In the genomic region with DNA sequence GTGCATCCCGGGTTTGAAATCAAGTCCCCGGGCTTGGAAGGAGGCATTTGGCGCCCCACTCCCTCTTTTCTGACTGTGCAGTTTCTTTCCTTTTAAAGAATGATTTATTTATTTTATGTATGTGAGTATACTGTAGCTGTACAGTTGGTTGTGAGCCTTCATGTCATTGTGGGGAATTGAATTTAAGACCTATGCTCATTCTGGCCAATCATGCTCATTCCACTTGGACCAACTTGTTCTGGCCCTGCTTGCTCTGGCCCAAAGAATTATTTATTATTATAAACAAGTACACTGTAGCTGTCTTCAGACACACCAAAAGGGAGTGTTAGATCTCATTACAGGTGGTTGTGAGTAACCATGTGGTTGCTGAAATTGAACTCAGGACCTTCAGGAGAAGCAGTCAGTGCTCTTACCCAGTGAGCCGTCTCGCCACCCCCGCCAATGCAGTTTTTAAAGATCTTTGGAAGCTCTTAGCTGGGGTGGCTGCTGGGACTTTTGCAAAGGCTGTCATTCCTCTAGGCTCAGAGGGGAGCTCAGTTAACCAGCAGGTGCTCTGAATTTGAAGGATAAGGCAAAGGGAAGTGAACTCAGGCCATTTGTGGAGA, we compare ENCODE assay signal across 45 mouse cellular contexts. TPM values are rescaled to one million over a fixed set of nuclear protein-coding genes. Genes with fewer than 3 reads are reported as not detected.
"Had no signal": no experiment of that assay in that cellular context is flagged by ENCODE, and none has a peak within 500 bp of the region (broad histone marks: within the 10 kb centered on the region; RNA-seq: fewer than 3 reads in every experiment).

No protein-coding gene starts in this region.

- H3K27me3 ChIP-seq: limb, embryonic 12.5 days; limb, embryonic 13.5 days; limb, embryonic 15.5 days; liver, embryonic 12.5 days; liver, embryonic 13.5 days; liver, embryonic 15.5 days; lung, embryonic 15.5 days; midbrain, embryonic 12.5 days; midbrain, embryonic 13.5 days; midbrain, embryonic 15.5 days; neural tube, embryonic 12.5 days had no signal

- ATAC-seq: liver, embryonic 12.5 days; liver, postnatal 0 days; lung, postnatal 0 days; midbrain, embryonic 13.5 days; midbrain, embryonic 15.5 days; midbrain, embryonic 16.5 days had no signal

- H3K36me3 ChIP-seq: limb, embryonic 10.5 days; limb, embryonic 12.5 days; limb, embryonic 13.5 days; limb, embryonic 15.5 days; liver, embryonic 12.5 days; liver, embryonic 13.5 days; liver, embryonic 15.5 days; lung, embryonic 15.5 days; midbrain, embryonic 10.5 days; midbrain, embryonic 12.5 days; midbrain, embryonic 13.5 days; midbrain, embryonic 15.5 days; neural tube, embryonic 12.5 days had no signal

- H3K4me3 ChIP-seq: limb, embryonic 10.5 days; limb, embryonic 12.5 days; limb, embryonic 13.5 days; limb, embryonic 15.5 days; liver, embryonic 12.5 days; liver, embryonic 13.5 days; liver, embryonic 15.5 days; lung, embryonic 15.5 days; megakaryocyte, embryonic 14.5 days; midbrain, embryonic 10.5 days; midbrain, embryonic 12.5 days; midbrain, embryonic 13.5 days; midbrain, embryonic 15.5 days; myocyte; neural tube, embryonic 12.5 days had no signal

- H3K4me2 ChIP-seq: limb, embryonic 12.5 days; limb, embryonic 13.5 days; limb, embryonic 15.5 days; liver, embryonic 11.5 days; liver, embryonic 12.5 days; liver, embryonic 13.5 days; liver, embryonic 15.5 days; lung, embryonic 14.5 days; lung, embryonic 15.5 days; midbrain, embryonic 11.5 days; midbrain, embryonic 12.5 days; midbrain, embryonic 13.5 days; midbrain, embryonic 15.5 days; neural tube, embryonic 12.5 days had no signal

- H3K4me1 ChIP-seq: limb, embryonic 10.5 days; limb, embryonic 12.5 days; limb, embryonic 13.5 days; limb, embryonic 15.5 days; liver, embryonic 12.5 days; liver, embryonic 13.5 days; liver, embryonic 15.5 days; lung, embryonic 15.5 days; midbrain, embryonic 10.5 days; midbrain, embryonic 12.5 days; midbrain, embryonic 13.5 days; midbrain, embryonic 15.5 days; neural tube, embryonic 12.5 days had no signal

- H3K9ac ChIP-seq: limb, embryonic 12.5 days; limb, embryonic 13.5 days; limb, embryonic 15.5 days; liver, embryonic 12.5 days; liver, embryonic 13.5 days; liver, embryonic 14.5 days; liver, embryonic 15.5 days; liver, postnatal 0 days; lung, embryonic 14.5 days; lung, embryonic 15.5 days; midbrain, embryonic 12.5 days; midbrain, embryonic 13.5 days; midbrain, embryonic 15.5 days; neural tube, embryonic 12.5 days had no signal

- H3K27ac ChIP-seq: limb, embryonic 10.5 days; limb, embryonic 12.5 days; limb, embryonic 13.5 days; limb, embryonic 15.5 days; liver, embryonic 12.5 days; liver, embryonic 13.5 days; liver, embryonic 14.5 days; liver, embryonic 15.5 days; lung, embryonic 15.5 days; midbrain, embryonic 10.5 days; midbrain, embryonic 12.5 days; midbrain, embryonic 13.5 days; midbrain, embryonic 15.5 days; neural tube, embryonic 12.5 days had no signal

- H3K9me3 ChIP-seq: limb, embryonic 10.5 days; limb, embryonic 12.5 days; limb, embryonic 13.5 days; limb, embryonic 15.5 days; liver, embryonic 12.5 days; liver, embryonic 13.5 days; liver, embryonic 15.5 days; lung, embryonic 15.5 days; megakaryocyte, embryonic 14.5 days; midbrain, embryonic 10.5 days; midbrain, embryonic 12.5 days; midbrain, embryonic 13.5 days; midbrain, embryonic 15.5 days; neural tube, embryonic 12.5 days had no signal

- DNase-seq: left cerebral cortex, postnatal 4 days; liver; liver, embryonic 13.5 days; liver, postnatal 0 days; lung, adult 18-20 months; lung, adult 2 months; lung, embryonic 14.5 days; lung, postnatal 10 days; lung, postnatal 14 days; lung, postnatal 36 days; lung, postnatal 4 days; midbrain, embryonic 14.5 days had no signal

RNA-seq across cellular contexts. Expression of a gene that starts 6.2 kb away (rescaled TPM):
- total RNA-seq: liver, adult 2 months; megakaryocyte-erythroid progenitor cell, adult 5-6 weeks; midbrain, postnatal 0 days had no signal
- polyA plus RNA-seq: limb, embryonic 10.5 days; limb, embryonic 11.5 days; limb, embryonic 12.5 days; liver, adult 2 months; liver, embryonic 11.5 days; liver, embryonic 12.5 days; liver, embryonic 13.5 days; lung, embryonic 14.5 days; midbrain, embryonic 10.5 days; midbrain, embryonic 11.5 days; midbrain, embryonic 12.5 days; midbrain, embryonic 13.5 days; midbrain, embryonic 14.5 days; midbrain, embryonic 15.5 days; midbrain, embryonic 16.5 days; midbrain, postnatal 0 days; myocyte; neural tube, embryonic 11.5 days; neural tube, embryonic 12.5 days had no signal

RNA-seq across cellular contexts. Expression of a gene that starts 48.0 kb away (rescaled TPM):
- total RNA-seq: left cerebral cortex, postnatal 10 days; left cerebral cortex, postnatal 14 days; left cerebral cortex, postnatal 25 days; left cerebral cortex, postnatal 36 days; left cerebral cortex, postnatal 4 days; liver, adult 2 months; megakaryocyte progenitor cell, adult 5-6 weeks; megakaryocyte, adult 5-6 weeks; megakaryocyte-erythroid progenitor cell, adult 5-6 weeks; midbrain, postnatal 0 days; monocyte, adult 5-6 weeks had no signal
- polyA plus RNA-seq: limb, embryonic 10.5 days; limb, embryonic 12.5 days; limb, embryonic 13.5 days; limb, embryonic 14.5 days; limb, embryonic 15.5 days; liver, adult 2 months; liver, embryonic 11.5 days; liver, embryonic 12.5 days; liver, embryonic 13.5 days; liver, embryonic 14.5 days; liver, embryonic 15.5 days; liver, embryonic 16.5 days; liver, postnatal 0 days; lung, embryonic 14.5 days; lung, embryonic 15.5 days; midbrain, embryonic 10.5 days; midbrain, embryonic 12.5 days; midbrain, embryonic 13.5 days; midbrain, embryonic 14.5 days; midbrain, embryonic 15.5 days; midbrain, embryonic 16.5 days; myocyte; neural tube, embryonic 11.5 days; neural tube, embryonic 12.5 days had no signal
